Mouse (Mus musculus) T-cell, adult 2 months (primary cell): ENCODE measurements around the gene Sost.

Experiments
- DNase-seq: peaks from one replicate; pipeline ENCODE4 v3.0.0; 2022; ENCODE audit warnings: low spot score

Sost gene

GRCm38 (mm10) chr11:101983431-101983921 lies 16.7 kb upstream of the Sost start:
- no peak for DNase-seq

- DNase-seq: no peak
Observed at GRCm38 (mm10) chr11:101982981-101983411, 16.2 kb upstream of the Sost start.

GRCm38 (mm10) chr11:101981850-101982249 lies 15.0 kb upstream of the Sost start:
- no peak for DNase-seq

- DNase-seq: no peak
Observed at GRCm38 (mm10) chr11:101980603-101981157, 13.9 kb upstream of the Sost start.

GRCm38 (mm10) chr11:101979140-101979539 lies 12.3 kb upstream of the Sost start:
- no peak for DNase-seq

GRCm38 (mm10) chr11:101976949-101977348 lies 10.1 kb upstream of the Sost start:
- no peak for DNase-seq

DNA sequence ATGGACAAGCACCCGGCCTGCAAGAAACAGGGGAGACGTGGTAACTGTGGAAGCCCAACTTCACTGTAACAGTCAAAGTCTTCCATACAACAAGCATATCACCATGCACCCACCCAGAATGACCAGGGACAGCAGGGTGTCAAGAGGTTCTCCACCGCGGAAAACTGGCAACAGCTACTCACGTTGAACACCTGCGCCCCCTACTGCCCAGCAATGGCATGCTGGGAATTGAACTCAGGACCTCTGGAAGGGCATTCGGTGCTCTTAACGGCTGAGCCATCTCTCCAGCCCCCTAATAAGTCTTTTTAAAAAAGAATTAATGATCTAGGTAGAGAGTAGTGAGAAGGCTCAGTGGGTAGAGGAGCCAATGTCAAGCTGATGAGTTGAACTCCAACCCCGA lies 8.1 kb upstream of the Sost start:
- no peak for DNase-seq

DNA sequence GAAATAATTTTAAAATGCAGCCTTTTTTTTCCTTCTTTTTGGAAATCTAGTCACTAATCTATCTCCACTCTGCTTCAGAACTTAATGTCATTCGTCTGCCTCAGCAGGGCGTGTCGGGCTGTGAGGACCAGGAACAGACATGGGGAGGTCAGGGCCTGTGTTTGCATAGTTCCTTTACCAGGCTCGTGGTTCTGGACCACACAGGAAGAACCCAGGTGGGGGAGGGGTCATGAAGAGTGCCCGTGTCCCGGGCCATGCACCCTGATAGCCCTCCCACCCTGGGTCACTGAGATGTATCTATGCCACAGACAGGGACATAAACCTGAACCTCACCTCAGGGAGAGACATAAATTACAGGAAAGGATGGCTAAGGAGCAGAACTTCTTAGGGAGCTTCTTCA lies 7.4 kb upstream of the Sost start:
- no peak for DNase-seq

DNA sequence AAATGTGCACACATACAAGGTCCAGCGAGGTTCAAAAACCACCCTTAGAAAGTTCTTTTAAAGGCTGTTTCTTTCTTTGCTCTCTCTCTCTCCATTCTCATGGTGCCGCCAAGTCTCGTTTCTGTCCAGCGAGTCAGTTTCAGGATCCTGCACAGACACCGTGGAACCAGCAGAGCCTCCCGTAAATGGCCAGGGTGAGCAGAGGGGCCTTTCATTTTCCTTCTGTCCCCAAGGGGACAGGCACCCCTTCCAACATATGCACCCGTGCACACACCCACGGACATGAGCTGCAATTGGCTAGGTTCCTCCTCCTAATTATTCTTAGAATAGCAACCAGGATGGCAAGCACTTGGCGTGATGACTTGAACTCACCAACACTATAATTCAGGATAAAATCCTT lies 6.7 kb upstream of the Sost start:
- DNase-seq: no peak

DNA sequence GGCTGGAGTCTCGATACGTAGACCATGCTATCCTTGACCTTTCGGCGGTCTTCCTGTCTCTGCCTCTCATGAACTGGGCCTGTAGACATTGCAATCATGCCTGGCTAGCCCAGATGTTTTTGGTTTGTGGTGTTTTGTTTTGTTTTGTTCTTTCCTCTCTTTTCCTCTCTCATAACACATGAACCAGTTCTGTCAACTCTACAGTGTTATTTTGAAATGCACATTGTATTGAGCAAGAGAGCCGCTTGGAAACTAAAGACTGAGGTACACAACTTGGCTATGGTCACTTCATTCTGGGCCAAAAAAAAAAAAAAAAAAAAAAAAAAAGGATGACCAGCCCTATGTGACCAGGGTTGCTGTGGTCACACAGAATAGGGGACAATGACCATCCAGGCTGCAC lies 5.8 kb upstream of the Sost start:
- no peak for DNase-seq

GRCm38 (mm10) chr11:101972097-101972496 lies 5.3 kb upstream of the Sost start:
- DNase-seq: no peak

DNA sequence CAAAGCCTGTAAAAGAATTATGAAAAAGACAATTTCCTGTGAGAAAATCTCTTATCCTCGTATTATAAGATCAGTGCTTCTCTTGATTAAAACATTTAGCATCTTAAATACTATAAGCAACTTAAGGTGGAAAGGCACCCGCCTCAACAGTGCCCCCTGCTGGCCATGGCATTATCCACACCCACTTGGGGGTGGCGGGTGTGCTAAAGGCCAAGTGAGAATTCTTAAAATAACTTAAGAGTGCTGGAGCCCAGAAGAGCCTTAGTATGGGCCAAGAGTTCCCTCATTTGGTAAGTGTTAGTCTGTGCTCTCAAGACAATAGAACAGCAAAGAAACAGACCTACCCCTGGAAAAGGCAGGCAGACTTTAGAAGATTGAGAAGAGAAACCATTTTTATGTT lies 4.6 kb upstream of the Sost start:
- DNase-seq: peak; percentile 17

GRCm38 (mm10) chr11:101969835-101970234 lies 3.0 kb upstream of the Sost start:
- DNase-seq: no peak

GRCm38 (mm10) chr11:101968791-101969190 lies 2.0 kb upstream of the Sost start:
- peak; percentile 46 for DNase-seq

- no peak for DNase-seq
Observed at GRCm38 (mm10) chr11:101968311-101968710, 1.5 kb upstream of the Sost start.

DNA sequence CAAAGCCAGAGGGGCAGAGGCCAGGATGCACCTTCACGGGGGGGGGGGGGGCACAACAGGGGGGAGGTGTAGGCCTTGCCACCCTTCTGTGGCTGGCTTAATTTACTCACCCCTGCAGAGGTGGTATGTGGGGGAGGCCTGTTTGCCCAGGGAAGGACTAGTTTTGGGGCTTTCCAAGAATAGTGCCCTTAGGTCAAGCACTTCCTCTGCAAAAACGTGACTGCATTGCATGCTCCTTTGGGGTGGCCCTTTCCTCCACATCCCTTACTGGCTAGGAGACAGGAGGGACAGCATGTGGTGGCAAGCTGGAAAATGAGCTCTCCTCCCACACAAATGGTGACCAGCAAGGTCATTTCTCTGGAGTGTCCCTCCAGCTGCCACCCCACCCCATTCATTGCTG lies 1.3 kb downstream of the Sost start:
- no peak for DNase-seq

DNA sequence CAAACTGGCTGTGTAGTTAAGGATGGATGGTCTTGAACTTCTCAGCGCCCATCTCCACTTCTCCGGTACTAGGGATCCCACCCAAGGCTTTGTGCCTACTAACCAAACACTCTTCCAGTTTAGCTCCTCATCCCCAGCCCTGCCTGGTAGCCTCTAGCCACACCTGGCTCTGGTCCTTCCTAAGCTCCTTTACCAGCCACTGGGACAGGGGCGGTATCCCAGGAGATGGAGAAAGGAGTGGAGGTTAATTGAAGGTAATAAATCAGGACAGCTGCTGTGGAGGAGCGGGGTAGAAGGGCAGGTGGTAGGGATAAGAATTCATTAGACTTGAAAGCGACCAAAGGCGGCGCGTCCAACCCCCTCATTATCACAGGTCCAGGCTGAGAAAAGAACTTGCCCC lies 2.2 kb downstream of the Sost start:
- no peak for DNase-seq

DNA sequence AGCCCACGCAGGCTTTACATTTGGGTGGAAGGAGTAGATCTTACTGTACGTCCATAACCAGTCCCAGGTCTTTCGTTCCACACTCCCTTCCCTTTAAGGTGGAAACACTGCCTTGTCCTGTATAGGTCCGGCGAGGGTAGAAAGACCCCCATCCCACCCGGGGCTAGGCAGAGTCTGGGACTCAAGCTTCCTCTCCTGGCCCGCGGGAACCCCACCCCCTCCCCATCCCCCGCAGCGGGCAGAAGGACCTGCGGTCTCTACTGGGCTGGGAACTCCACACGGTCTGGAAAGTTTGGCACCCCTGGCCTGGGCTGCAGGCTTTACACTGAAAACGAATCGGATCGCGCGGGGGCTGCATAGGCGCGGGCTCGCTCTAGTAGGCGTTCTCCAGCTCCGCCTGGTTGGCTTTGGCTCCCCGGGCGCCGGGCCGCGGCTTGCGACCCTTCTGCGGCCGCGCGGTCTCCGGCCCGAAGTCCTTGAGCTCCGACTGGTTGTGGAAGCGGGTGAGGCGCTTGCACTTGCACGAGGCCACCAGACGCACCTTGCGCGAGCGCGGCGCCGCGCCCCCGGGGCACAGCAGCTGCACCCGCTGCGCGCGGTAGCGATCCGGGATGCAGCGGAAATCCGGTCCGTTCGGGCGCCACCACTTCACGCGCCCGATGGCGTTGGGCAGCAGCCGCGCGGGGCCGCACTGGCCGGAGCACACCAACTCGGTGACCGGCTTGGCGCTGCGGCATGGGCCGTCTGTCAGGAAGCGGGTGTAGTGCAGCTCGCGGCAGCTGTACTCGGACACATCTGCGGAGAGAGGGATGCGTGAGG lies 3.1 kb downstream of the Sost start:
- DNase-seq: no peak

DNA sequence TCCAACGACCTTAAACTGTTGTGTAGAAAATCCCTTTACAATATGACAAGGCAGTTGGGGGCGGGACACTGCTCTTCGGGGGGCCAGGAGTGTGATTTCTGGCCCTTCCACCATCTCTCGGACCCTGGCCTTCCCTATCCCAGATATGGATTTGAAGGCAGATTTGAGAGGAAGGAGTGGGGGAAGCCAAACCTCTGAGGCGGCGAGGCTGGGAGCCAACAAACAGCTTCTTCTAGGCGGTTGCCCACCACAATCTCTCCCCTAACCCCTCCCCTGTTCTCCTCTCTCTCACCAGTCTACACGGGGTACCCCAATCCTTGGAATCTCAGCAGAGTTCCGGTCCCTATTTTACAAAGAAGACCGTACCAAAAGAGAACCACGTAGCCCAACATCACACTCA lies 3.8 kb downstream of the Sost start:
- no peak for DNase-seq

DNA sequence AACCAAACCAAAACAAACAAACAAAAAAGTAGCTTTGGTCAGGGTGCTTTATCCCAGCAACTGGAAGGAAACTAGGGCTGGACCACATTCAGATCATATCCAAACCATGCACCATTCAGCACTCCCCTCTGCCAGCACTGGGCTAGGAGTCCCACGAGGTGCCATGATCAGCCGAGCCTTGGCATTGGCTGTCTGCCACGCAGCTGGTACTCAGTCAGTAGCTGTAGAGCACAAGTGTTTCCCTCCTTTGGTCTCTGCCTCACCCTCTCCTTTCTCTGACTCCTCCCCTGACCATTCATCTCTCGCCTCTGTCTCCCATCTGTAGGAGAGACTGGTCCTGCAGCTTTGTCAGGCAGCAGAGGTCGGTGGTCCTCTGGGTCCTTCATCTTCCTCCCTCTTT lies 9.3 kb downstream of the Sost start:
- DNase-seq: no peak

- DNase-seq: no peak
Observed at GRCm38 (mm10) chr11:101953441-101953840, 13.4 kb downstream of the Sost start.

GRCm38 (mm10) chr11:101952541-101953341 lies 14.1 kb downstream of the Sost start:
- no peak for DNase-seq

DNA sequence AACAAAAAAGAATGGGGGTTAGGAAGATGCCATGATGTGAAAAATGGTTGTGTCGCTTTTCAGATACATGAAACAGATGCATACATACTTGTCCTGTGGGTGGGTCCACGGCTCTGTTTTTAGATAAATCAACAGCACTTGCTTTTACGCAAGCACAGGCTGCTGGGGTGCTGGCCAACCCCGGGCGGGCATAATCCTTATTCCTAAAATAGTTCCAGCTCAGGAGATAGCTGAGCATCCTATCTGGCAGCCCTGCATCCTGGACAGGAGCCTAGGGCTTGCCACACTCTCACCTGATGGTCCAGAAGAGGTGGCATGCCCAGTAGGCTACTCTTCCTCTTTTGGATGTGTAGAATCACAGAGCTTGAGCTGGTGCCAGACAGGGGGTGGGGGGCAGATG lies 16.8 kb downstream of the Sost start:
- no peak for DNase-seq
